Mouse (Mus musculus): ENCODE results near the gene Gucy1b2.

DNA sequence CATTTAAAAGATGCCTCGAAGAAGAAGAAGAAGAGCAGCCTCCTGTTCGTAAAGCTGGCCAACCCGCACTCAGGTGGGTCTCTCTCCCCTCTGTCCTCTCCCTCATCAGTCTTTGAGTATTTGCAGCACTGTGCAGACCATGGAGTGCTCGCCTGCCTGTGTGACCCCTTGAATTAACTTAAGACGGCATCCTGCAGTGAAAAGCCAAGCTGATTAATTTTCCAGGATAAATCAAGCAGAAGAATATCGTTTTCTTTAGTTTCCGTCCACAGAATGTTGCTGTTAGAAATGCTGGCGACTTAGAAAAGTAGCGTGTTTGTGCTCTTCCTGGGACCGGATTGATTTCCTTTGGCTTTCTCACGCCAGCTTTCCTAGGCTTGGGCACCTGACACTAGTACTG lies 109.5 kb downstream of the Gucy1b2 start:
- no peak for TF ChIP-seq POLR2A (IDR thresholded peaks at IDR 0.05; ENCODE audit: borderline replicate concordance, low read depth, low read length)
- no peak for TF ChIP-seq CTCF (IDR thresholded peaks at IDR 0.05; ENCODE audit: low read depth, low read length)

Data from bone marrow macrophage, adult 2 months (primary cell).